Mouse (Mus musculus): ENCODE measurements around the gene Chtop. TPM values are rescaled to one million over a fixed set of nuclear protein-coding genes. Genes with fewer than 3 reads are reported as not detected.

Gene Chtop
- total RNA-seq, 2 experiments from 2014 or later: 47.3 to 101 TPM

DNA sequence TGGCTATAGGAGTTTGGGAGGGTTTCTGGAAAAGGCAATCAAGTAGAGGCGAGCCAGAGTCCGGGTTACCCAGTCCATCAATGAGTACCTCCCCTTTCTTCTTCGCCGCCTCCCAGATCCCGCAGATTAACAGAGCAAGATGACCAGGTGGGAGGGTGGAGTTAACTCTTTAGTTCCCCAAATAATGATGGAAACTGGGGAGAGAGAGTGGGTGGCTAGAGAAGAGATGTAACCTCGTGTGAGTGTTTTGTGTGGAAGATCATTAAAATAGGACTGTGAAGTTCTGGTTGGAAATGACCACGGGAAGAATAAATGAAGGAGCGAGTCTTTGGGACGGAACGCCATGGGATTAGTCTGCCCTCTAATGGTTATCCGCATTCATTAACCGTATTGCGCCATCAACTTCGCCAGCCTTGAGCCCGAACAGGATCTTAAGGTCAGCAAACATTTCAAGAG is 43.0 kb downstream of the Chtop start:
- ATAC-seq (replicated peaks; ENCODE audit: low FRiP score, poor library complexity, severe bottlenecking): no peak

DNA sequence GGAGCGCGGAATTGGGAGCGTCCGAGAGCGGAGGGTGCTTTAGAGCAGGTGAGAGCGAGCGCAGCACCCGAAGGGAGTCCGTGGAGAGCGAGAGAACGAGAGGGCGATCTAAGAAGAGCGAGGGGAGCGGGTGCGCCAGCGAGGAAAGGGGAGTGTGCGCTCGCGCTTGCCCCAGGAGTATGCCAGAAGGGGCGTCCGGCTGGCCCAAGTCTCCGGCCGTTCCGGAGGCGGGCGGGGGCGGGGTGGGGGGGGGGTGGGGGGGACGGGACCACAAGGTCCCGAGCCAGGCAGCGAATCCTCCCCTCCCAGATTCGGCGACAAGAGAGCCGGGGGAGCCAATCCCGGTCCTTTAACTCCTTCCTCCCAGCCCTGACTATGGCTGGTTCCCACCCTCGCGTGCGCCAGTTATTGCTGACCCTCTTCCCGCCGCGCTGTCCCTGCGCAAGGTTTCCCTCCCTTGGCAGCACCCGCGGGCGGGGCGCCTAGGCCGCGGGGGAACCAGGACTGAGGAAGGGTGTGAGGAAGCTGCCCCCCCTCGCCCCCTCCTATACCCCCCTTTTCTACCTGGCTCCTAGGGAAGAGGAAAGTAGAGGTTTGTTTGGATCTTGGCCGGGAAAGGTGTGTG is 43.5 kb downstream of the Chtop start, which contains the start of gene Npr1:
Npr1 (minus strand) TSS at position 181 of the 625 bp plus-strand sequence.
- ATAC-seq (replicated peaks; ENCODE audit: low FRiP score, poor library complexity, severe bottlenecking): no peak

DNA sequence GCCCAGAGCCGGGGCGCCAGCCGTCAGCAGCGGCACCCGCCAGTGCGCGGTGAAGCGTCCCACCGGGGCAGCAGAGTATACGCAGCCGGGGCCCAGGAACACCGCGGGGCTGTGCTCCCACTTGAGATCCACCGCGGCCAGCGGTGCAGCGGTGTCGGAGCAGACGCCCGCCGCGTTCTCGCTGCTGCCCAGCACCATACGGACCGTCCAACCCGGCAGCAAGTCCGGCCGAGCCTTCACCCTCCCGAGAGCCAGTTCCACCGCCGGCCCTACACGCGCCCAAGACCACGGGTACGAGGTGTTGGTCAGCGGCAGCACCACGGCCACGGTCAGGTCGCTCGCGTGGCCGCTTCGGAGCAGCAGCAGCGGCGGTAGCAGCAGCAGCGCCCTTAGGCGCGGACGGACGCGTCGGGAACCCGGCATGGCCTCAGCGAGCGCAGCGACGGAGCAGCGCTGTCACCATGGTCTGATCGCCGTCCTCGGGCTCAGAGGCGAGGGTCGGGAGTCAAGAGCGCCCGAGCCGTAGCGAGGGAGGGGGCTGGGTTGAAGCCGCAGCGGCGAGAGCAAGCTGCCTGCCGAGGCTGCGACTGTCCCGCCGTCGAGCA is 44.1 kb downstream of the Chtop start:
- ATAC-seq (replicated peaks; ENCODE audit: low FRiP score, poor library complexity, severe bottlenecking): no peak

DNA sequence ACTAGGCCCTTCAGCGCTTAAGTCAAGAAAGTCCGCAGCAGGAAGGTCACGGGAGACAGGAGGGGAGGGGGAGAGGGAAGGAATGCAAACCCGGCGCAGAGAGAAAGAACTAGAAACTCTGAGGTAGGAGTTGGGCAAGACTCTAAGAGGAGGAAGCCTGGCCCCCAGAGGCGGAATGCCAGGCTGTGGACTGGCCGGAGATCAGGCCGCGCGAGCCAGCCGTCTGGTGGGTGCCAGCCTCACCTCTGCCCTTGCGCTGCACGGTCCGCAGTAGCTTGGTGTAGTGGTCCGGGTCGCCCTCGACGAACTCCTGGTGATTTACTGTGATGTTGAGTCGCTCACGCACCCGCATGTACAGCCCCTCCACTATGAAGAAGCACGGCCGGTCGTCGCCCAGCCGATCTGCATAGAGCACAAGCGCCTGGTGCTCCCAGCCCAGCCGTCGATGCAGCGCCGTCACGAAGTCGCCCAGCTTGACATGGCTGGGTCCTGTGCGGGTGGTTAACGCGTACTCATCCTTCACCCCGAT is 44.7 kb downstream of the Chtop start:
- ATAC-seq (replicated peaks; ENCODE audit: low FRiP score, poor library complexity, severe bottlenecking): no peak

DNA sequence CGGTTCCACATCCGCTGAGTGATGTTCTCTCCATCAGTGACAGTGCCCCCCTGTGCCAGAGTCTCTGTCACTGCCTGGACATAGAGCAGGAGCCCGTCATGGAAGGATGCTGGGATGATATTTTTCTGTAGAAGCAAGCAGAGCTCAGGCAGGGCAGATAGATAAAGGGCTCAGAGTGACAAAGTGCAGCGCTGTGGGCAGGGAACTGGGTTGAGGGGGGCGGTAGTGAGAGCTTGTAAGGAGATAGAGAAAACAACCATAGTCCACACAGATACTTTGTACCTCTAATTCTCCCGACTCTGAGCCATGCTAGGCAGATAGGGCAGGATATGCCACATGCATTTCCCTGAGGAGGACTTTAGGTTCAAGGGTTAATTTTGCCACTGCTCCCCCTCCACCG is 46.7 kb downstream of the Chtop start:
- no peak for ATAC-seq (replicated peaks; ENCODE audit: low FRiP score, poor library complexity, severe bottlenecking)

DNA sequence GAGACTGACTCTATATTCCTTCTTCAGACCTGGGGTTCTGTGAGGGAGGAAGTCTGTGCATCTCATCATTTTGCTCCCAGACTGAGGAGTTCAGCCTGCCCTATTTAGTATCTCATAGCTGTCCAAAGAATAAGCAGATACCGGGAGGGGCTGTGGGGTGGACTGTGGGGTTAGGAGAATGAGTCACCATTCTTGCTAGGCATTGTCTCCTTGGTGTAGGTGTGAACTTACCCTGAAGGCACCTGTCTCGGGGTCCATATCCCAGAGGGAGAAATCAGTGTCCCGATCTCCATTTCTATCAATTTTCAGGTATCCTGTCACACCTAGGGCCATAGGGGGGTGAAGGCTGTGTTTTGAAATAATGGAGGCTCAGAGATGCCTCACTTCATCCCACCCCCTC is 47.4 kb downstream of the Chtop start:
- no peak for ATAC-seq (replicated peaks; ENCODE audit: low FRiP score, poor library complexity, severe bottlenecking)

DNA sequence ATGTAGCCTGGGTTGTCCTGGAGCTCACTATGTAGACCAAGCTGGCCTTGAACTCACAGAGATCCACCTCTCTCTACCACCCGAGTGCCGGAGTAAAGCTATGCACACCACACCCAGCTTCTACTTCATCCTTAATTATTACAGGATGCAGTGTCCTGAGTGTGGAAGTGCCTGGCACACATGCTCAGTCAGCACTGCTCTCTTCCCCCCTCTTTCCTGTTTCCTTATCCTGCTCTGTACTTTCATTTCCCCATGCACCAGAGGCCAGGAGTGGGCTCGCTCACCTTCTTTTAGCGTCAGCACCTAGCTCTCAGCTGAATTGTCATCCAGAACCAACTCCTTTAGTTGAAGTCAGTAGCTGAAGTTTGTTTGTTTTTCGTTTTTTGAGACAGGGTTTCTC is 49.0 kb downstream of the Chtop start:
- ATAC-seq (replicated peaks; ENCODE audit: low FRiP score, poor library complexity, severe bottlenecking): no peak

DNA sequence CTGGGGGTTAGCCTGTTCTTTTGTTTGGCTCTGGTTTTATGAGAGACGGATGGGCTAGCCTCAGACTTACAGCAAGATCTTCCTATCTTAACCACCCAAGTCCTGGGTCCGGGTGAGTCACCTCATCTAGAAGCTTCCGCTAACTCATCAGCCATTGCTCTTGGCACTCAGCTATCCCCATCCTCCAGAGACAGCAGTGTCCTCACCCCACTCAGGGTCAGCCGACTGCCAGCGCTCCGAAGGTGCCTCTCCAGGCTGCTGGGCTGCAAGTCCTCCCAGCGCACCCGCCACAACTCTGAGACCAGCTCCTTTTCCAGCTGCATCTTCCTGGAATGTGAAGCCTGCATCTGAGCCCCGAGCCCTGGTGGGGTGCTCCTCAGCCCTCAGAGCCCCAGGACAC is 49.6 kb downstream of the Chtop start:
- no peak for ATAC-seq (replicated peaks; ENCODE audit: low FRiP score, poor library complexity, severe bottlenecking)

DNA sequence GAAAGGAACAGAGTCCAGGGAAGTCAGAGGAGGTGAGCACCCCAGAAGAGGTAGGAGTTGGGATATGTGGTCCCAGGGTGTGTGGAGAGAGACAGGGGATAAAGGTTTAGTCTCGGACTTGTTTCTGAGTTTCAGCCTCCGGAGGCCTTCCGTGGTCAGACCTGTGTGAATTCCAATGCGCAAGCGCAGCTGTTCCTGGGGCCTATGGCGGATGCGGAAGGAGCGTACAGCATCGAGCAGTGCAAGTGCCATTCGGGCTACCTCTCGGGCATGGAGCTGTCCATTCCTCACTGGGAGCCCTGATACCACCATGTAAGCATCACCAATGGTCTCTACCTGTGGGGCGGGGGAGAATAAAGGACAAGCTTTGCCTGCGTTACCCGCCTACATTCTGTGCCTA is 54.4 kb downstream of the Chtop start:
- no peak for ATAC-seq (replicated peaks; ENCODE audit: low FRiP score, poor library complexity, severe bottlenecking)

DNA sequence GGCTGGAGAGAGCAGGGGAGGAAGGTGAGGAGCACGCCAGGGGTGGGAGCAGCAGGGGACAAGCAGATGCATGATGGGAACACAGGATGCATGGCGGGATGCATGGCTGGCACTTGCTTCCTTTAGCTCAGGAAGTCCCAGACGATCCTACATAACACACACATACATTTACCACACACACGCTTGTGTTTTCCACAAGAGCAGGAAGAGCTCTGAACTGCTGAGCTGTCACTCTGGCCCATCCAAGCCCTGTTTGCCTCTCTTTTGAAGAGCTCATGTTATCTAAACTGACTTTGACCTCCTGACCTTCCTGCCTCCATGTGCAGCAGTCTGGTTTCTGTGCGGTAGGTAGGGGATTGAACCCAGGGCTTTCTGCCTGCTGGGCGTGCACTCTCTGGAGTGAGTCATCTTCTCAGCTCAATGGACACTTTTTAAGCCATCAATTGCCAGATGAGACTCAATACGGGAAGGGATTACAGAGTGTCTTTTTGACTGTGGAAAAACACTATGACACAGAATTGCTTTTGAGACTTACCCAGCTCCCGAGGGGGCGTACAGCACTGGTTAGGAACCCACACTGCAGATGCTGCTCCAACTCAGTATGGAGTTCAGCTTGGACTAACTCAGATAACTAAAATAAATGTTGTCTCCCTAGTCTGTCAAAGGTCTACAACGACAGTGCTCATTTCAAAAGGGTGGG is 57.8 kb downstream of the Chtop start:
- no peak for ATAC-seq (replicated peaks; ENCODE audit: low FRiP score, poor library complexity, severe bottlenecking)

DNA sequence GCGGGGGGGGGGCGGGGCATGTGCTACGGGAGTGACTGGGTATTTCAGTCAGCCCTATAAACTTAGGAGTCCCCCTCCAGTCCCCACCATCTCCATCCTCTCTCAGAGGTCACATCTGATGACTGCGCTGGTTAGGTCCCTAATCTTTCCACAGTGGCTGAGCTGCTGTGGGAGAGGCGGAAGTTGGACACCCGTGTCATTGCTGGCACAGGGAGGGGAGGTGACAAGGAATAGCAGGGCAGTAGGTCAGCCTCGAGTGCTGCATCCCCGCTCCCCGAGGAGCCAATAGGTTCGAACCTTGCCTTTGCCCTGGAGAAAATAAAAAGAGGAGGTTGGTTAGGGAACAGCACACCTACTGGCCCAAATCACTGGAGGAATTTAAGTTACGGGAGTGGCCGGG is 58.4 kb downstream of the Chtop start:
- ATAC-seq (replicated peaks; ENCODE audit: low FRiP score, poor library complexity, severe bottlenecking): no peak

Other genes starting within 250 kb of the Chtop start
- 13.3 and 40.2 TPM in 2 replicates for gene Dennd4b, start 244.3 kb downstream of the Chtop start, total RNA-seq (2015; ENCODE audit: low replicate concordance)
- 3.2 and 13.5 TPM in 2 replicates for gene Dennd4b, start 244.3 kb downstream of the Chtop start, total RNA-seq (2017; ENCODE audit: low replicate concordance)
- 55.8 and 59.8 TPM in 2 replicates for gene Gatad2b, start 216.3 kb downstream of the Chtop start, total RNA-seq (2015; ENCODE audit: low replicate concordance)
- gene Gatad2b, start 216.3 kb downstream of the Chtop start, total RNA-seq (2017; ENCODE audit: low replicate concordance): 47.2 and 47.7 TPM in 2 replicates
- not detected in 2 replicates for gene Slc27a3, start 119.6 kb downstream of the Chtop start, total RNA-seq (2015; ENCODE audit: low replicate concordance)
- 1.0 TPM in 1 of 2 replicates, not detected in the other for gene Slc27a3, start 119.6 kb downstream of the Chtop start, total RNA-seq (2017; ENCODE audit: low replicate concordance)
- 6.7 and 12.6 TPM in 2 replicates for gene Ints3, start 75.9 kb downstream of the Chtop start, total RNA-seq (2015; ENCODE audit: low replicate concordance)
- gene Ints3, start 75.9 kb downstream of the Chtop start, total RNA-seq (2017; ENCODE audit: low replicate concordance): 13.2 and 18.2 TPM in 2 replicates
- gene Npr1, start 43.6 kb downstream of the Chtop start, total RNA-seq (2015; ENCODE audit: low replicate concordance): not detected in 2 replicates
- not detected in 2 replicates for gene Npr1, start 43.6 kb downstream of the Chtop start, total RNA-seq (2017; ENCODE audit: low replicate concordance)
- gene Ilf2, start 33.4 kb downstream of the Chtop start, total RNA-seq (2015; ENCODE audit: low replicate concordance): 61.6 and 86.5 TPM in 2 replicates
- gene Ilf2, start 33.4 kb downstream of the Chtop start, total RNA-seq (2017; ENCODE audit: low replicate concordance): 93.7 and 150 TPM in 2 replicates
- gene Snapin, start 18.5 kb downstream of the Chtop start, total RNA-seq (2015; ENCODE audit: low replicate concordance): 11.3 and 17.7 TPM in 2 replicates
- 13.1 and 16.4 TPM in 2 replicates for gene Snapin, start 18.5 kb downstream of the Chtop start, total RNA-seq (2017; ENCODE audit: low replicate concordance)
- 27.7 and 33.9 TPM in 2 replicates for gene S100a1, start 4.9 kb upstream of the Chtop start, total RNA-seq (2015; ENCODE audit: low replicate concordance)
- 18.2 and 22.8 TPM in 2 replicates for gene S100a1, start 4.9 kb upstream of the Chtop start, total RNA-seq (2017; ENCODE audit: low replicate concordance)
- gene S100a13, start 4.9 kb upstream of the Chtop start, total RNA-seq (2015; ENCODE audit: low replicate concordance): 8.8 and 10.8 TPM in 2 replicates
- gene S100a13, start 4.9 kb upstream of the Chtop start, total RNA-seq (2017; ENCODE audit: low replicate concordance): 6.7 and 9.5 TPM in 2 replicates
- gene S100a14, start 17.4 kb upstream of the Chtop start, total RNA-seq (2015; ENCODE audit: low replicate concordance): not detected in 2 replicates
- not detected in 2 replicates for gene S100a14, start 17.4 kb upstream of the Chtop start, total RNA-seq (2017; ENCODE audit: low replicate concordance)
- gene S100a16, start 27.8 kb upstream of the Chtop start, total RNA-seq (2015; ENCODE audit: low replicate concordance): not detected in 2 replicates
- not detected in 2 replicates for gene S100a16, start 27.8 kb upstream of the Chtop start, total RNA-seq (2017; ENCODE audit: low replicate concordance)
- gene S100a3, start 51.1 kb upstream of the Chtop start, total RNA-seq (2015; ENCODE audit: low replicate concordance): not detected in 2 replicates
- not detected in 2 replicates for gene S100a3, start 51.1 kb upstream of the Chtop start, total RNA-seq (2017; ENCODE audit: low replicate concordance)
- not detected in 2 replicates for gene S100a2, start 80.7 kb upstream of the Chtop start, total RNA-seq (2015; ENCODE audit: low replicate concordance)
- not detected in 2 replicates for gene S100a2, start 80.7 kb upstream of the Chtop start, total RNA-seq (2017; ENCODE audit: low replicate concordance)
- not detected in 2 replicates for gene Gm42674, start 92.4 kb upstream of the Chtop start, total RNA-seq (2015; ENCODE audit: low replicate concordance)
- not detected in 2 replicates for gene Gm42674, start 92.4 kb upstream of the Chtop start, total RNA-seq (2017; ENCODE audit: low replicate concordance)
- gene S100a4, start 94.3 kb upstream of the Chtop start, total RNA-seq (2015; ENCODE audit: low replicate concordance): 36.9 and 83.6 TPM in 2 replicates
- gene S100a4, start 94.3 kb upstream of the Chtop start, total RNA-seq (2017; ENCODE audit: low replicate concordance): 29.4 and 37.4 TPM in 2 replicates
- not detected in 2 replicates for gene S100a5, start 99.0 kb upstream of the Chtop start, total RNA-seq (2015; ENCODE audit: low replicate concordance)
- gene S100a5, start 99.0 kb upstream of the Chtop start, total RNA-seq (2017; ENCODE audit: low replicate concordance): not detected in 2 replicates
- 132 and 138 TPM in 2 replicates for gene S100a6, start 103.4 kb upstream of the Chtop start, total RNA-seq (2015; ENCODE audit: low replicate concordance)
- gene S100a6, start 103.4 kb upstream of the Chtop start, total RNA-seq (2017; ENCODE audit: low replicate concordance): 41.6 and 73.8 TPM in 2 replicates
- gene S100a7a, start 144.5 kb upstream of the Chtop start, total RNA-seq (2015; ENCODE audit: low replicate concordance): not detected in 2 replicates
- not detected in 2 replicates for gene S100a7a, start 144.5 kb upstream of the Chtop start, total RNA-seq (2017; ENCODE audit: low replicate concordance)
- gene S100a8, start 159.5 kb upstream of the Chtop start, total RNA-seq (2015; ENCODE audit: low replicate concordance): 5,294 and 6,274 TPM in 2 replicates
- 2,245 and 2,738 TPM in 2 replicates for gene S100a8, start 159.5 kb upstream of the Chtop start, total RNA-seq (2017; ENCODE audit: low replicate concordance)
- gene S100a9, start 186.2 kb upstream of the Chtop start, total RNA-seq (2015; ENCODE audit: low replicate concordance): 7,257 and 9,005 TPM in 2 replicates
- gene S100a9, start 186.2 kb upstream of the Chtop start, total RNA-seq (2017; ENCODE audit: low replicate concordance): 2,061 and 2,234 TPM in 2 replicates
- not detected in 2 replicates for gene Pglyrp4, start 217.4 kb upstream of the Chtop start, total RNA-seq (2015; ENCODE audit: low replicate concordance)
- not detected in 2 replicates for gene Pglyrp4, start 217.4 kb upstream of the Chtop start, total RNA-seq (2017; ENCODE audit: low replicate concordance)

All from erythroid progenitor cell, adult 5-6 weeks (primary cell).